Mouse (Mus musculus) hindbrain, embryonic 15.5 days (tissue): ENCODE measurements around the gene Pus7. TPM values are rescaled to one million over a fixed set of nuclear protein-coding genes. Genes with fewer than 3 reads are reported as not detected.

Source experiments
- ATAC-seq: fragments of 200-750 bp; cut with Nextera tagmentation; 2 replicates; pipeline ENCODE4 v1.8.0; 2017; ENCODE audit warnings: low read depth, moderate number of reproducible peaks, moderate TSS enrichment; ENCODE audit not compliant: low FRiP score
- H3K27ac ChIP-seq: fragments of 300-500 bp; sonication (generic); replicated peaks from 2 replicates; pipeline ENCODE4 v1.5.1; 2015; ENCODE audit warnings: mild to moderate bottlenecking, inconsistent platforms
- H3K27me3 ChIP-seq: fragments of 300-500 bp; sonication (generic); 2 replicates; pipeline ENCODE4 v1.6.1; 2015; ENCODE audit warnings: control low read depth, inconsistent platforms
- H3K36me3 ChIP-seq: fragments of 300-500 bp; sonication (generic); 2 replicates; pipeline ENCODE4 v1.6.1; 2015; ENCODE audit warnings: control low read depth, inconsistent platforms
- H3K4me1 ChIP-seq: fragments of 300-500 bp; sonication (generic); replicated peaks from 2 replicates; pipeline ENCODE4 v1.6.1; 2015; ENCODE audit warnings: control low read depth, inconsistent platforms
- H3K4me2 ChIP-seq: fragments of 300-500 bp; sonication (generic); 2 replicates; pipeline ENCODE4 v1.6.1; 2015; ENCODE audit warnings: moderate library complexity, mild to moderate bottlenecking, inconsistent platforms
- H3K4me3 ChIP-seq: fragments of 300-500 bp; sonication (generic); 2 replicates; pipeline ENCODE4 v1.5.1; 2015; ENCODE audit warnings: mild to moderate bottlenecking, inconsistent platforms
- H3K9ac ChIP-seq: fragments of 300-500 bp; sonication (generic); 2 replicates; pipeline ENCODE4 v1.6.1; 2015; ENCODE audit warnings: inconsistent platforms
- H3K9me3 ChIP-seq: fragments of 300-500 bp; sonication (generic); 2 replicates; pipeline ENCODE4 v1.6.1; 2016; ENCODE audit warnings: control low read depth, inconsistent platforms
- WGBS: fragments of 180-500 bp; shearing (Covaris S2); methylation state at CpG from one replicate; pipeline ENCODE4 v1.1.7; 2015; 5-methylcytosine and 5-hydroxymethylcytosine counted together
- polyA plus RNA-seq: library from polyadenylated mRNA; unstranded; fragments of >200 nt; fragmentation: Nextera tagmentation; extraction: Ambion mirVana; gene quantifications from 2 replicates; pipeline ENCODE4 v1.2.1, GENCODE M21; 2015

The Pus7 gene
- polyA plus RNA-seq, result 19.5 and 19.6 TPM in 2 replicates

- H3K27me3 ChIP-seq, result no peaks in the 10 kb centered on the region
- peaks cover 27% of the 10 kb centered on the region for H3K4me1 ChIP-seq
- peak within 1 kb of the TSS; percentile 76 for H3K27ac ChIP-seq
- H3K4me3 ChIP-seq, result peak within 1 kb of the TSS; percentile 96
- H3K9me3 ChIP-seq, result no peaks in the 10 kb centered on the region
- H3K36me3 ChIP-seq, result no peaks in the 10 kb centered on the region
- WGBS, result under 1% methylated on average over 68 of the region's 86 CpGs
- peak within 1 kb of the TSS; percentile 73 for H3K4me2 ChIP-seq
- peak within 1 kb of the TSS; percentile 65 for H3K9ac ChIP-seq
- peak; percentile 94 for ATAC-seq
These were observed at the start of gene Pus7 for GRCm38 (mm10) chr5:23782931-23783877. Gene Pus7, minus strand, starts transcription at chr5:23783711.

- Histone ChIP-seq H3K4me1 (0 out of 2 replicates have a peak, but pooled peaks cover 3% of the 10 kb centered on the region), H3K27me3 (0 out of 2 replicates have a peak, but pooled peaks cover 10% of the 10 kb centered on the region), H3K27ac (no peak overlapping the region), H3K4me2 (peak overlapping the region; percentile 48), H3K9ac (no peak overlapping the region), H3K36me3 (no peaks in the 10 kb centered on the region), H3K4me3 (peak overlapping the region; percentile 24), H3K9me3 (no peaks in the 10 kb centered on the region)
- ATAC-seq, result no peak
- WGBS, result 51% methylated on average over 58 of the region's 58 CpGs
These were observed 47.6 kb upstream of the Pus7 start for GRCm38 (mm10) chr5:23830897-23831752.

- Histone ChIP-seq H3K4me3 (no peak overlapping the region), H3K9ac (no peak overlapping the region), H3K27me3 (0 out of 2 replicates have a peak, but pooled peaks cover 7% of the 10 kb centered on the region), H3K27ac (no peak overlapping the region), H3K4me2 (no peak overlapping the region), H3K36me3 (no peaks in the 10 kb centered on the region), H3K9me3 (no peaks in the 10 kb centered on the region), H3K4me1 (0 out of 2 replicates have a peak, but pooled peaks cover 3% of the 10 kb centered on the region)
- no peak for ATAC-seq
- 34% methylated on average over 11 of the region's 11 CpGs for WGBS
These were observed 43.0 kb upstream of the Pus7 start for GRCm38 (mm10) chr5:23826321-23827004.

DNA sequence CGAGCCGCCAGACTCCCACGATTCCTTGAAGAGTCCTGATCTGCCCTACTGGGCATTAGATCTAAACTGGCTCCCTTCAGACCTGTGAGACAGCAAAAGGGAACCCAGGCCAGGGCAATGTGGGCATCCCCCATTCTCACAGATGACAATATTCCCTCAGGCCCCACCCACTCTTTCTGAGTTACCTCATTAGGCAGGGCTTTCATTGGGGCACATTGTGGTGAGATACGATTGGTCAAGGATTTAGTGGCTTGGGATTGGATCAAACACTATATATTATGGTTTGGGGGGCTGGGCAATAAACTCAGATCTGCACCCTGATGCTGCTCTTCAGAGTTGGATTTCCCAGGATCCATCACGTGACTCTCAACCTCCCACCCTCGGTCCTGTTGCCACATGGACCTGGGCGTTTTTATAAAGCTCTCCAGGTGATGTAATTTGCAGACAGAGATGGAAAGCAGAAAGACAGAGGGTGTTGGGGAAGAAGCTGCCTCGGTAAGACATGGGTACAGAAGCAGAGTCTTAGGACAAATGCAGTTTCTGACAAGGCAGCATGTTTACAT, 40.7 kb upstream of the Pus7 start:
- H3K9ac ChIP-seq, result no peak overlapping the region
- no peak for ATAC-seq

GRCm38 (mm10) chr5:23822306-23822705, 38.8 kb upstream of the Pus7 start:
- no peak for ATAC-seq
- H3K4me1 ChIP-seq, result no peaks in the 10 kb centered on the region
- peaks cover 19% of the 10 kb centered on the region for H3K36me3 ChIP-seq
- H3K27ac ChIP-seq, result no peak overlapping the region
- H3K9ac ChIP-seq, result no peak overlapping the region
- no peaks in the 10 kb centered on the region for H3K9me3 ChIP-seq
- no peak overlapping the region for H3K4me2 ChIP-seq
- H3K27me3 ChIP-seq, result no peaks in the 10 kb centered on the region
- no peak overlapping the region for H3K4me3 ChIP-seq
- 71% methylated on average over 11 of the region's 11 CpGs for WGBS

More for the DNA sequence above, 40.7 kb upstream of the Pus7 start:
- WGBS, result 82% methylated on average over 8 of the region's 8 CpGs
- H3K27me3 ChIP-seq, result no peaks in the 10 kb centered on the region
- no peaks in the 10 kb centered on the region for H3K9me3 ChIP-seq
- no peaks in the 10 kb centered on the region for H3K4me1 ChIP-seq
- no peak overlapping the region for H3K4me3 ChIP-seq
- no peak overlapping the region for H3K4me2 ChIP-seq
- H3K36me3 ChIP-seq, result peaks cover 11% of the 10 kb centered on the region
- no peak overlapping the region for H3K27ac ChIP-seq

DNA sequence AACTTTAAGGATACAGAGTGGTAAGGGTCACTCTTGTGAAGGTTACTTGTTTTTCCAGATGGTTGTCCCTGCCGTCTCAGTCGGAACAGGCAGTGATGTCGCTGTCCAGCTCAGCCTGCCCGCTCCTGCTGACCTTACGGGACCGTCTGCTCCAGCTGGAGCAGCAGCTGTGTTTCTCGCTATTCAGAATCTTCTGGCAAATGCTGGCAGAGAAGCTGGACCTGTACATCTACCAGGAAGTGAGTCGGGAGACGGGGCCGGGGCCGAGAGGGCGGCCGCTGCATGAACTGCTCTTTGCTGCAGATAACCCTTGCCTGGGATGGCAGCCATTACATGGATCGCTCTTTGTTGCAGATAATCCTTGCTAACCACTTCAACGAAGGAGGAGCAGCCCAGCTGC, 33.2 kb upstream of the Pus7 start:
- H3K9ac ChIP-seq, result no peak overlapping the region
- no peaks in the 10 kb centered on the region for H3K27me3 ChIP-seq
- H3K9me3 ChIP-seq, result no peaks in the 10 kb centered on the region
- no peaks in the 10 kb centered on the region for H3K4me1 ChIP-seq
- H3K4me2 ChIP-seq, result no peak overlapping the region
- no peak overlapping the region for H3K27ac ChIP-seq
- WGBS, result 93% methylated on average over 15 of the region's 15 CpGs
- H3K36me3 ChIP-seq, result peaks cover 55% of the 10 kb centered on the region
- ATAC-seq, result no peak
- H3K4me3 ChIP-seq, result no peak overlapping the region

GRCm38 (mm10) chr5:23814841-23815240, 31.3 kb upstream of the Pus7 start:
- H3K4me3 ChIP-seq, result no peak overlapping the region
- H3K27ac ChIP-seq, result no peak overlapping the region
- no peaks in the 10 kb centered on the region for H3K27me3 ChIP-seq
- 59% methylated on average over 5 of the region's 5 CpGs for WGBS
- H3K9ac ChIP-seq, result no peak overlapping the region
- H3K4me2 ChIP-seq, result no peak overlapping the region
- no peaks in the 10 kb centered on the region for H3K4me1 ChIP-seq
- no peaks in the 10 kb centered on the region for H3K9me3 ChIP-seq
- no peak for ATAC-seq
- H3K36me3 ChIP-seq, result peaks cover 64% of the 10 kb centered on the region

DNA sequence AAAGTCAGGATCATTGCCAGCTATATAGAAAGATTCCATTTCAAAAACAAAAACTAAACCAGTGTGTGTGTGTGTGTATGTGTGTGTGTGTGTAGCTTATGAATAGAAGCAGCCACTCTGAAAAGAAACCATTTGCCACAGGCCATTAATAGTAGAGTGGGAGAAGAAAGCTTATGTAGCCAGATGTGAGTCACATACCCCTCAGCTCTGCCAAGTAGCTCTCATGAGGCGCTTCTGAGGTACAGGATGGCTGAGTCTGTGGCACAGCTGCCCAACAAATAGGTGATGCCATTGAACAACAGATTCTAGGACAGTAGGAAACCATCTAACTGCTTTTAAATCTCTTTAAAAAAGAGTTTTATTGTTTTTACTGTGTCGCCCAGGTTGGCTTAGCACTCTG, 9.2 kb upstream of the Pus7 start:
- Histone ChIP-seq H3K9ac (no peak overlapping the region), H3K27me3 (no peaks in the 10 kb centered on the region), H3K4me3 (no peak overlapping the region), H3K27ac (no peak overlapping the region), H3K4me1 (peaks cover 10% of the 10 kb centered on the region), H3K4me2 (no peak overlapping the region), H3K36me3 (peaks cover 23% of the 10 kb centered on the region), H3K9me3 (no peaks in the 10 kb centered on the region)
- WGBS, result 80% methylated on average over 2 of the region's 2 CpGs
- ATAC-seq, result no peak

DNA sequence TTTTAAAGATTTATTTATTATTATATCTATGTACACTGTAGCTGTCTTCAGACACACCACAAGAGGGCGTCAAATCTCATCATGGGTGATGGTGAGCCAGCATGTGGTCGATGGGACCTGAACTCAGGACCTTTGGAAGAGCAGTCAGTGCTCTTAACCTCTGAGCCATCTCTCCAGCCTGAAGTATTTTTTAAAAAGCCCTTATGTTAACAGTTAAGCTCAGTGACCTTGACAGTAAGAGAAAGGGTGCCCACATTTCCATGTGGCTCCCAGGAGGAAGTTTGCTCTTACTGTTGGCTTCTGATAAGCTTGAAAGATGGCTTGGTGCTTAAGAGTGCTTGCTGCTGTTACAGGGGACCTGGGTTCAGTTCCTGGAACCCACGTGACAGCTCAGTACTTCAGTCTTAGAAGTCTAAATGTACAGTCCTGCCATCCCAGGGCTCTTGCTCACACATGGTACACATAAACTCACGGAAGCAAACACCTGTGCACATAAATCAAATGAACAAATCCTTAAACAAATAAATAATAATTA, 5.6 kb upstream of the Pus7 start:
- Histone ChIP-seq H3K4me1 (peaks cover 10% of the 10 kb centered on the region), H3K9me3 (no peaks in the 10 kb centered on the region), H3K9ac (no peak overlapping the region), H3K27ac (no peak overlapping the region), H3K4me3 (no peak overlapping the region), H3K27me3 (no peaks in the 10 kb centered on the region), H3K4me2 (no peak overlapping the region), H3K36me3 (peaks cover 9% of the 10 kb centered on the region)
- WGBS, result 89% methylated on average over 4 of the region's 4 CpGs
- no peak for ATAC-seq

GRCm38 (mm10) chr5:23788390-23788830, 4.9 kb upstream of the Pus7 start:
- Histone ChIP-seq H3K4me1 (peaks cover 15% of the 10 kb centered on the region), H3K9ac (peak overlapping the region; percentile 92), H3K4me3 (peak overlapping the region; percentile 97), H3K36me3 (peaks cover 9% of the 10 kb centered on the region), H3K4me2 (peak overlapping the region; percentile 97), H3K27me3 (no peaks in the 10 kb centered on the region), H3K9me3 (no peaks in the 10 kb centered on the region), H3K27ac (no peak overlapping the region)
- no peak for ATAC-seq
- WGBS, result 48% methylated on average over 3 of the region's 3 CpGs
